13 mouse cellular contexts compared by ENCODE assay signal in the genomic region with DNA sequence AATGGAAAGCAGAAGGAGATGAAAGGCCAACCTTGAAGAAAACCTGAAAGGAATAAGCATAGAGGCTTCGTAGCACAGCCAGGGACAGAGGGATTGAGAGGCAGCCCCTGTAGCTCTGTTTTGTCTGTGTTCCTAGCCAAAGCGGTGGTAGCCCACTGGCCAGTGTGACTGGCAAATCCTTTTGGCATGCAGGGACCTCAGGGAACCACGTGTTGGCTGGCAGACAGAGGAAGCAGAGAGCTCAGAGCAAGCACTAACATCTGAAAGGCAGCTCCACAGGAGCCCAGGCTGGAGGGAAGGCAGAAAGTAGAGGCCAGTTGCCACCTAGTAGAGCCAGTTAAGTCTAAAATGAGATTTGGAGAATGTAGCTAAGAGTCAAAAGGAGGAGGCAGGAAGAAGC.
"Had no signal": no experiment of that assay in that cellular context is flagged by ENCODE, and none has a peak within 500 bp of the region (broad histone marks: within the 10 kb centered on the region; RNA-seq: fewer than 3 reads in every experiment).

No protein-coding gene starts in this region.

- H3K9me3 ChIP-seq: kidney, embryonic 15.5 days; limb, embryonic 15.5 days; liver, embryonic 12.5 days; midbrain, embryonic 12.5 days had no signal

- H3K9ac ChIP-seq: kidney, embryonic 15.5 days; limb, embryonic 15.5 days; liver, embryonic 12.5 days; lung, embryonic 14.5 days; midbrain, embryonic 12.5 days had no signal

- H3K27ac ChIP-seq: kidney, embryonic 15.5 days; limb, embryonic 15.5 days; liver, embryonic 12.5 days; midbrain, embryonic 12.5 days; stomach, postnatal 0 days had no signal

- H3K36me3 ChIP-seq: kidney, embryonic 15.5 days; limb, embryonic 15.5 days; liver, embryonic 12.5 days; midbrain, embryonic 12.5 days had no signal

- H3K4me1 ChIP-seq: kidney, embryonic 15.5 days; limb, embryonic 15.5 days; liver, embryonic 12.5 days; midbrain, embryonic 12.5 days had no signal

- H3K27me3 ChIP-seq: kidney, embryonic 15.5 days; limb, embryonic 15.5 days; liver, embryonic 12.5 days; midbrain, embryonic 12.5 days had no signal

- ATAC-seq: liver, embryonic 12.5 days had no signal

- H3K4me3 ChIP-seq: kidney, embryonic 15.5 days; limb, embryonic 15.5 days; liver, embryonic 12.5 days; midbrain, embryonic 12.5 days had no signal

- H3K4me2 ChIP-seq: kidney, embryonic 15.5 days; limb, embryonic 15.5 days; liver, embryonic 12.5 days; lung, embryonic 14.5 days; midbrain, embryonic 12.5 days had no signal

- DNase-seq: kidney, adult 2 months; kidney, postnatal 14 days; layer of hippocampus, adult 9-11 months; lung, embryonic 14.5 days; lung, postnatal 10 days; lung, postnatal 4 days; right cerebral cortex, postnatal 25 days; thymus, postnatal 4 days had no signal
